Mouse (Mus musculus) monocyte, adult 59 days (primary cell): ENCODE measurements around the gene Ptcra. TPM values are rescaled to one million over a fixed set of nuclear protein-coding genes. Genes with fewer than 3 reads are reported as not detected.

Experiments
- total RNA-seq, 2 experiments: library from RNA; stranded (reverse); gene quantifications; one replicate each; pipeline ENCODE4 v1.2.4; 2023

Gene Ptcra
- not detected for total RNA-seq

GRCm38 (mm10) chr17:46763544-46763943, at the start of gene Ptcra:
Gene Ptcra (minus strand): TSS chr17:46763712.

DNA sequence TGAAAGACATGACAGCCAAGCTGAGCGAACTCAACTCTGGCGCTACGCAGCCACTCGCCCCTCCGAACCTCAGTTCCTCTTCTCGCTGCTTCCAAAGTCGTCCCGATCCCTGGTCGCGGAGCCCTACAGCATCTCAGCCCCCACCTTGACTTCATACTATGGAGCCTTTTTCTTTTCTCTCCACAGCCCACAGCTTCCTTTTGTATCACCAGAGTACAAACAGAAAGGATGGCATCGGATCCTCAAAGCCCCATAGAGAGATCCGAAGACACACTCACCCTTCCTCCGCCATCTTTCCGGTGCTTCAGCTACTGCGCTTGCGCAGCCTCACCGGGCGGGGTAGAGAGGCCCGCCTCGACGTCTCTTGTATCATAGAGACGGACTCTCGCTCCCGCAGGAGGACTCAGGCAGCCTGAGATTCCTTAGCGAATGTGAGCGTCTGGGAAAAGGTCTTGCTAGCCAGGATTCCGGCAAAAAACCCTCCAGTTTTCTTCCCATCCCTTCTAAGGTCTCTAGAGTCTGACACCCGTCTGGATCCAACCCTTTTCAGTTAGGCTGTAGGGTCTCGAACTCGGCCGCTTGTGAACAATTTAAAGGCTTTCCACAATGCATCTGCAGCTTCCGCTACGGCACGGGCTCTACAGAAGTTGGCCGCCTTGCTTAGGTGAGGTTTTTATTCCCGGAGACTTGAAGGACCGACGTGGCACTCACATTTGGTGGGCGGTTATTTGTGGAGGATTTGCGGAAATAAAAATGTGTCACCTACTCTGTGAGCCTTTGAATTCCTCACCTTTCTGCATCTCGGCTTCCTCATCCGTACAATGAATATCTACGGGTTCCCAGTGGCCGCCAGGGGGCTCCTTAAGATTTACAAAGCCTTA, 19.1 kb upstream of the Ptcra start, which contains the start of gene Rpl7l1:
Rpl7l1 (minus strand) TSS at position 332 of the 881 bp plus-strand sequence.

DNA sequence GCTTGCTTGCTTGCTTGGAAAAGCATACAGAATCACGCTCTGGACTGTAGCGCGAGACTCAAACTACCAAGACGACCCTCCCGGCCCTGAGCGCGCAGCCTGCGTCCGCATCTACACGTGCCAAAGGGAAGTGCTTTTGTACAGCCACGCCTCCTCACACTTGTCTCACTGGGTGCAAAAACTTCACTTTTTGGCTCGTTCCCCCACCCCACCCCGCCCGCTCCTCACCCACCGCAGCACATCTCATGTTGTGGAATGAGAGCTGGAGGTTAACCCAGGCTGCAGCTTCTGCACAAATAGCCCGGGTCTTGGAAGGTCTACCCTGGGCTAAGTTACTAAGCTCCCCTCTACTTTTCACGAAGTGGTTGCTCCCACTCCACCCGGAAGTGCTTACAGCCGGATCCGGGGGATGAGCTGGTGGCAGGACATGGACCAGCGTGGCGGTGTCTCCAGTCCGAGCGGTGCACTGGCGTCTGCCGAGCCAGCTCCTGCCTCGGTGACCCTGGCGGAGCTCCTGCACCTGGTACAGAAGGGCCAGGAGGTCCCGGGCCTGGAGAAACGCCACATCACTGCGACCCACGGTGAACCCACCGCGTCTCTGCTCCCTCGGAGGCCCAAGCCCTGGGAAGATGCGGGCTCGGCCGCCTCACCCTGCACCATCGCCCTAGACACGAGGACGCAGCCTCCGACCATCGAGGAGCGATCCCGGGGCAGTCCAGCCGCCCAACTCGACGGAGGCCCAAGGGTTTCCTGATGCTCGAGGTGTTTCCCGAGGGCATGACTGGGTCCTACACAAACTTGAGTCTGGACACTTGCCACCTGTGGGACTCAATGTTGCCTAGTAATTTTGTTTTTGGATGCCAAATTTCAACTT, 9.1 kb upstream of the Ptcra start, which contains the start of gene 2310039H08Rik:
2310039H08Rik (plus strand) TSS at position 232 of the 874 bp plus-strand sequence.

DNA sequence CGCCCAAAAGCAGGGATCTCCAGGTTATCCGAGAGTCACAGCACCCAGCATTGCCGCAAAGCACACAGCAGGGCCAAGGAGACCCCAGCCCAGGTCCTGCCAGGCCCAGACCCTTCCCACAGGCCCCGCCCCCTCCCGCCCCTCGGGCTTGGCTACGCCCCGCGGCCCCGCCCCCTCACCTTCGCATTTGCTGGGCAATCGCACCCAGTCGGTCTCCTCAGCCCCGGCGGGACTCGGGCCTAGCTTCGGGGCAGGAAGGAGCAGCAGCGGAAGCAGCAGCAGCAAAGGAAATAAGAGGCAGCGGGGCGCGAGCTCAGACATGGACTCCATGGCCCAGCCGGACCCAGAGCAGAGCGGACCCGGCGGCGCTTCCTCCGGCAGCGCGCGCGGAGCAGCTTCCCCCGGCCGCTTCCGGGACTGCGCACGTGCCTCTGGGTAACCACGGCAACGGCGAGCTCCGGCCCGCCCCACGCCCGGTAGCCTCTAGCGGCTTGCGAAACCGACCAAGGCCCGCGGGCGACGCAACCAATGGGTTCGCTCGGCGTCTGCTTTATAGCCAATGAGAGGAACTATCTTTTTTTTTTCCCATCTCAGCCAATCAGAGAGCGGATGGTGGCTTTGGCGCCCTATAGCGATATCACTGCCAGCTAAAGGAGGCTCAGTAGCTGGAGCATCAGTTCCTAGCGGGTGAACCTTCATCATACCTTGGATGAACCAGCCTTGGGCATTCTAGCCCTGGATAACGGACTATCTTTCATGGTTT, 11.5 kb downstream of the Ptcra start, which contains the start of gene Cnpy3:
Cnpy3 (minus strand) TSS at position 421 of the 763 bp plus-strand sequence.

DNA sequence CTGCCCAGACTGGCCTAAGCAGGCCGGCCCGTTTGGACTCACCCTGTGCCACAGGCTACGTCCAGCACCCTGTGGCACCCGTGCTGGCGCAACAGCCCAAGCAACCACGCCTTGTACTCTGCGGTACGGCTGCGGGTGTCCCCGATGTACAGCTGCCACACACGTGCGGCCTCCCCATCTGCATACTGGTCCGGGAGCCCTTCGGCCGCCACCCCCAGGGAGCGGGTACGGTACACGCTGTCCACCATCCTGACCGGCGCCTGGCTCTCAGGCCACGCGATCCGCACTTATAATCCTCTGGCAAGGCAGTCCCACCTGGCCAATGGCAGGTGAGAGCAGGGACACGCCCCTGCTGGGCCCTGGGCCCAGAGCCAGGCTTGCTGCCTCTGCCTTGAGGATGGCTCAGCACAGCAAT, 34.6 kb downstream of the Ptcra start, which contains the start of gene Gnmt:
Gnmt (minus strand) TSS at position 265 of the 415 bp plus-strand sequence.

GRCm38 (mm10) chr17:46710959-46711597, 52.4 kb downstream of the Ptcra start, which contains the start of gene Pex6:
Gene Pex6 (plus strand): TSS chr17:46711463.

Other genes starting within 250 kb of the Ptcra start
- 10 to 100 TPM; 15.7 to 17.2 TPM for gene Cul9, start 217.3 kb downstream of the Ptcra start, total RNA-seq
- gene Srf, start 207.5 kb downstream of the Ptcra start, total RNA-seq: 10 to 100 TPM; 42.4 to 66.7 TPM
- gene Ptk7, start 134.2 kb downstream of the Ptcra start, total RNA-seq: under 1 TPM in 1 of 2 experiments, not detected in 1; 0.13 TPM
- gene Klc4, start 117.7 kb downstream of the Ptcra start, total RNA-seq: 10 to 100 TPM; 15.4 to 16.5 TPM
- 10 to 100 TPM; 28.2 to 28.9 TPM for gene Mrpl2, start 117.5 kb downstream of the Ptcra start, total RNA-seq
- gene Cul7, start 113.4 kb downstream of the Ptcra start, total RNA-seq: 1 to 10 TPM; 3.3 to 3.9 TPM
- gene Rrp36, start 89.4 kb downstream of the Ptcra start, total RNA-seq: 10 to 100 TPM; 26.2 to 34.3 TPM
- gene Mea1, start 84.9 kb downstream of the Ptcra start, total RNA-seq: 10 to 100 TPM; 51.6 to 52.0 TPM
- 10 to 100 TPM; 63.0 to 63.2 TPM for gene Klhdc3, start 82.8 kb downstream of the Ptcra start, total RNA-seq
- 10 to 100 TPM; 31.6 to 32.7 TPM for gene Ppp2r5d, start 58.6 kb downstream of the Ptcra start, total RNA-seq
- 10 to 100 TPM; 28.4 to 29.5 TPM for gene Pex6, start 52.2 kb downstream of the Ptcra start, total RNA-seq
- gene Gnmt, start 34.5 kb downstream of the Ptcra start, total RNA-seq: 1 to 10 TPM; 4.1 to 4.3 TPM
- 100 to 1,000 TPM; 164 to 171 TPM for gene Cnpy3, start 11.5 kb downstream of the Ptcra start, total RNA-seq
- 10 to 100 TPM; 11.8 to 13.2 TPM for gene 2310039H08Rik, start 8.9 kb upstream of the Ptcra start, total RNA-seq
- 10 to 100 TPM; 41.1 to 41.2 TPM for gene Rpl7l1, start 19.0 kb upstream of the Ptcra start, total RNA-seq
- 10 to 100 TPM; 41.0 to 44.0 TPM for gene Bicral, start 94.8 kb upstream of the Ptcra start, total RNA-seq
- 10 to 100 TPM; 14.9 to 15.8 TPM for gene Tbcc, start 127.0 kb upstream of the Ptcra start, total RNA-seq
- not detected for gene Prph2, start 146.7 kb upstream of the Ptcra start, total RNA-seq
- 10 to 100 TPM; 77.4 to 81.7 TPM for gene Ubr2, start 246.8 kb upstream of the Ptcra start, total RNA-seq